Mouse (Mus musculus) hindbrain, embryonic 10.5 days (tissue): ENCODE results near the gene Prap1. TPM values are rescaled to one million over a fixed set of nuclear protein-coding genes. Genes with fewer than 3 reads are reported as not detected.

ENCODE experiments used
- DNase-seq: peaks from one replicate; pipeline ENCODE4 v3.0.0-alpha.2; 2017; ENCODE audit warnings: low spot score
- H3K27ac ChIP-seq: fragments of 300-500 bp; sonication (generic); 2 replicates; pipeline ENCODE4 v1.5.1; 2016; ENCODE audit warnings: mild to moderate bottlenecking, moderate library complexity
- H3K27me3 ChIP-seq: fragments of 300-500 bp; sonication (generic); 2 replicates; pipeline ENCODE4 v1.6.1; 2016; ENCODE audit warnings: mild to moderate bottlenecking; ENCODE audit not compliant: poor library complexity, insufficient read depth, severe bottlenecking
- H3K36me3 ChIP-seq: fragments of 300-500 bp; sonication (generic); 2 replicates; pipeline ENCODE4 v1.6.1; 2016; ENCODE audit warnings: mild to moderate bottlenecking, moderate library complexity
- H3K4me1 ChIP-seq: fragments of 300-500 bp; sonication (generic); replicated peaks from 2 replicates; pipeline ENCODE4 v1.6.1; 2016; ENCODE audit warnings: mild to moderate bottlenecking
- H3K4me3 ChIP-seq: fragments of 300-500 bp; sonication (generic); 2 replicates; pipeline ENCODE4 v1.5.1; 2016; ENCODE audit warnings: mild to moderate bottlenecking, moderate library complexity
- H3K9me3 ChIP-seq: fragments of 300-500 bp; sonication (generic); 2 replicates; pipeline ENCODE4 v1.6.1; 2016; ENCODE audit warnings: mild to moderate bottlenecking, moderate library complexity
- WGBS: fragments of 180-500 bp; shearing (Covaris S2); methylation state at CpG from one replicate; pipeline ENCODE4 v1.1.7; 2016; 5-methylcytosine and 5-hydroxymethylcytosine counted together
- polyA plus RNA-seq: library from polyadenylated mRNA; unstranded; fragments of >200 nt; fragmentation: Nextera tagmentation; extraction: Ambion mirVana; gene quantifications from 2 replicates; pipeline ENCODE4 v1.2.1, GENCODE M21; 2016

Gene Prap1
- polyA plus RNA-seq, 1 experiment from 2014 or later, result not detected

DNA sequence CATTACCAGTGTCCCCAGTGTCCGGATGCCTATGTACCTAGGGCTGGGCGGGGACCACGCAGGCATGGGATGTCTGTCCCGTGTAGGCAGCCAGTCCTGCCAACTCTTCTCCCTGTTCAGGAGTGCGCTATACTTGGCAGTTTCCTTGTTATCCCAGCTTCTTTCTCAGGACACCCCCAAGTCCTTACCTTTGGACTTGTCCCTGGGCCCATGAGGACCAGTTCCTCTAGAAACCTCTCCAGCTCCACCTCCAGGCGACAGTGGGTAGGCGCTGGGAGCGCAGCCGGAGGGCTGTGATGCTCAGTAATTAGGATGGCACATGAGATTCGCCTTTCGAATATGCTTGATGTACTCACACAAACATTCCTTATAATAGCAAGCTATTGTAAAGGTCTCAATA is 30.9 kb upstream of the Prap1 start:
- Histone ChIP-seq H3K4me1 (peaks cover 77% of the 10 kb centered on the region), H3K9me3 (no peaks in the 10 kb centered on the region), H3K36me3 (no peaks in the 10 kb centered on the region), H3K4me3 (peak overlapping the region; percentile 52), H3K27ac (peak overlapping the region; percentile 95), H3K27me3 (peaks cover 97% of the 10 kb centered on the region)
- WGBS, result 12% methylated on average over 11 of the region's 11 CpGs
- DNase-seq, result peak; percentile 63

DNA sequence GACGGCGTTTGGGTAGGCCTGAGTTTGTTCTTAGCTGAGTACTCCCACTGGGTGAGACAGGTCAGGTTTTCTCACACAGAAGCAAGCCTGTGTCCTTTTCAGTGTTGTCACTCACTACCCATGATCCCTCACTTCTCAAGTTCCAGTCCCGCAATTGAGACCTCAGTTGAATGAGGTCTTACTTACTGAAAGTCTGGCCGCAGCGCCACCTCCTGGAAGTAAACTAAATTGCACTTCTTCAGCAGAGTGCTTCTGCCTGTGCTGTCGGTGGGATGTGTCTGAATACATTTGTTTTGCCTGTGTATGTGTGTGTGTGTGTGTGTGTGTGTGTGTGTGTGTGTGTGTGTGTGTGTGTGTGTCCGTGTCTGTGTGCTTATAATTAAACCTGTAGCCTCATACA is 30.1 kb upstream of the Prap1 start:
- Histone ChIP-seq H3K27me3 (peaks cover 97% of the 10 kb centered on the region), H3K27ac (peak overlapping the region; percentile 95)

GRCm38 (mm10) chr7:140067397-140067796 is 25.8 kb upstream of the Prap1 start:
- 72% methylated on average over 6 of the region's 6 CpGs for WGBS
- Histone ChIP-seq H3K27me3 (peaks cover 86% of the 10 kb centered on the region), H3K9me3 (no peaks in the 10 kb centered on the region), H3K4me1 (peaks cover 34% of the 10 kb centered on the region), H3K27ac (no peak overlapping the region), H3K36me3 (no peaks in the 10 kb centered on the region), H3K4me3 (no peak overlapping the region)
- no peak for DNase-seq

More for the DNA sequence above, 30.1 kb upstream of the Prap1 start:
- Histone ChIP-seq H3K4me3 (no peak overlapping the region), H3K4me1 (peaks cover 69% of the 10 kb centered on the region), H3K36me3 (no peaks in the 10 kb centered on the region), H3K9me3 (no peaks in the 10 kb centered on the region)
- DNase-seq, result peak; percentile 79
- 18% methylated on average over 7 of the region's 7 CpGs for WGBS

- Histone ChIP-seq H3K4me1 (peaks cover 11% of the 10 kb centered on the region), H3K27ac (peak overlapping the region; percentile 78), H3K27me3 (peaks cover 66% of the 10 kb centered on the region), H3K9me3 (no peaks in the 10 kb centered on the region), H3K4me3 (peak overlapping the region; percentile 45), H3K36me3 (no peaks in the 10 kb centered on the region)
- peak; percentile 47 for DNase-seq
- 31% methylated on average over 39 of the region's 39 CpGs for WGBS
Measured at GRCm38 (mm10) chr7:140070042-140070711, 23.0 kb upstream of the Prap1 start.

- WGBS, result 80% methylated on average over 6 of the region's 6 CpGs
- no peak overlapping the region for H3K4me3 ChIP-seq
- no peaks in the 10 kb centered on the region for H3K36me3 ChIP-seq
- H3K27me3 ChIP-seq, result peaks cover 42% of the 10 kb centered on the region
- DNase-seq, result no peak
- no peaks in the 10 kb centered on the region for H3K9me3 ChIP-seq
- peaks cover 28% of the 10 kb centered on the region for H3K4me1 ChIP-seq
- H3K27ac ChIP-seq, result no peak overlapping the region
Measured at GRCm38 (mm10) chr7:140077698-140078097, 15.5 kb upstream of the Prap1 start.

GRCm38 (mm10) chr7:140078711-140079110 is 14.5 kb upstream of the Prap1 start:
- WGBS, result 7% methylated on average over 5 of the region's 5 CpGs
- Histone ChIP-seq H3K9me3 (no peaks in the 10 kb centered on the region), H3K36me3 (no peaks in the 10 kb centered on the region), H3K4me1 (peaks cover 32% of the 10 kb centered on the region), H3K4me3 (no peak overlapping the region), H3K27me3 (peaks cover 43% of the 10 kb centered on the region), H3K27ac (no peak overlapping the region)
- DNase-seq, result peak; percentile 74

DNA sequence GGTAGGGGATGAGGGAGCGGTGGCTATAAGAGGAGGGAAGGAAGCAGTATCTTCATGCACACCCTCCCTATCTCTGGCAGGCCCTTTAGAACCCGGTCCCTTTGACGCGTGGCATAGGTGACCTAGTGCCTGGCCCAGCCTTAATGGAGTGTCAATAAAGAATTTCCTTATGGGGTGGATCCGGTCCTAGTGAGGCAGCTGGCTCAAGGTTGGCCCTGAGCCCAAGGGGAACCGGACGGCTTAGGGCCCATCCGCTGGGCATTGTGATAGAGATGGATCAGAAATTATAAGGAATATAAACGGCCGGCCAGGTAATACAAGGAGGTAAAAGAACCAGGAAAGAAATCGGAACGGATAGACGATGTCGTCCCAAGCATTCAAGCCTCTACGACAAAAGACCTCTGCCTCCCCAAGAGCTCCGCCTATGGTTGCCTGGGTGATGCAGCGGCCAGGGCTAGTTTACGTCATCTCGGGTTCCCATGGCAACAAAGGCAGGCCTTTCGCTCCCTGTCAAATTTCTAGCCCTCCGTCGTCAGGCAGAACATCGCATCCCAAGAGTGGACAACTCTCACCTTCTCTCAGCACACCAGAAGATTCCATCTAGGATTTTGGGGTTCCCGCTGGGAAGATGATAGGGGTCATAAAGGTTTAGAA is 12.6 kb upstream of the Prap1 start:
- DNase-seq, result peak; percentile 91
- H3K27me3 ChIP-seq, result peaks cover 43% of the 10 kb centered on the region
- peak overlapping the region; percentile 82 for H3K27ac ChIP-seq
- H3K4me1 ChIP-seq, result peaks cover 32% of the 10 kb centered on the region
- H3K9me3 ChIP-seq, result no peaks in the 10 kb centered on the region
- WGBS, result 3% methylated on average over 24 of the region's 24 CpGs
- H3K4me3 ChIP-seq, result peak overlapping the region; percentile 48
- no peaks in the 10 kb centered on the region for H3K36me3 ChIP-seq

GRCm38 (mm10) chr7:140081408-140082241 is 11.6 kb upstream of the Prap1 start:
- Histone ChIP-seq H3K27ac (peak overlapping the region; percentile 56; the same call in 1 of the 2 replicates), H3K4me1 (peaks cover 32% of the 10 kb centered on the region), H3K4me3 (peak overlapping the region; percentile 48), H3K27me3 (peaks cover 43% of the 10 kb centered on the region), H3K9me3 (no peaks in the 10 kb centered on the region), H3K36me3 (no peaks in the 10 kb centered on the region)
- DNase-seq, result peak; percentile 10
- 16% methylated on average over 20 of the region's 20 CpGs for WGBS

DNA sequence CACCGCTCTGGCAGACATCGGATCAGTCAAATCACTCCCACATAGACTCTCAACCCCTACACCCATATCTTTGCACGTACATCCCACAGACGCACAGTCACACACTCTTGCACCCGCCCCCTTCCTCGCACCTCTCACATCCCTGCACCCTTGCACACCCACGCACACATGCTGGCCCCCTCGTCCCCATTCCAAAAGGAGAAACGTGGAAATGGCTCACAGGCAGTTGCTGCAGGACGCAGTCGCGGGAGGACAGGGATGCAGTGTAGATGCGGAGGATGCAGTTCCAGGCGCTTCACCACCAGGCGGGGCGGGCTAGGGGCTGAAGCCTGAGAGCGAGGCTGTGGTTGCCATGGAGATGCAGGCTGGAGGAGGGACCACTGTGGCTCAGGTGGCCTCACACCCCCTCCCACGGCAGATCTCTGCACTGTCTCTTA is 10.9 kb upstream of the Prap1 start, which contains the start of gene Caly:
Gene Caly (minus strand): TSS at position 307 of the 437 bp plus-strand sequence.
- peak; percentile 82 for DNase-seq
- 5% methylated on average over 18 of the region's 18 CpGs for WGBS
- H3K27ac ChIP-seq, result peak within 1 kb of the TSS; percentile 56; the same call in 1 of the 2 replicates
- H3K4me1 ChIP-seq, result peaks cover 32% of the 10 kb centered on the region
- H3K9me3 ChIP-seq, result no peaks in the 10 kb centered on the region
- peaks cover 43% of the 10 kb centered on the region for H3K27me3 ChIP-seq
- peak within 1 kb of the TSS; percentile 48 for H3K4me3 ChIP-seq
- H3K36me3 ChIP-seq, result no peaks in the 10 kb centered on the region

DNA sequence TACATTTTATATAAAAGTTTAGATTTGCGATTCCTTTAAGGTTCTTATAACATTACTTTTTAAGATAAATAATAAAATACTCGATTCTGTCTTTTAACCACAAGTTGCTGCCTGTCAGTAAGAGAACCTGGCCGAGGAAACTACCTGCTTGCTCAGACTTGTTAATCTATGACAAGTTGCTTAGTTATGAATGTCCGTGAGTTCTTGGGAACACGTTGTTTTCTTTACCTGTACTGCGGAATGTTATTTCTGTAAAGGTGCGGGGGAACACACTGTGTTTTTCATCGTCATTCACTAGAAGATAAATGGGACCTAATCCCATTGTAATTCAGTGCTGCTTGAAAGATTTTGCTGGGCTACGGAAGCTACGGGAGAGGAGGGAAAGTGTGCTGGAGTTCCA is 2.6 kb upstream of the Prap1 start:
- WGBS, result 83% methylated on average over 10 of the region's 10 CpGs
- Histone ChIP-seq H3K4me3 (no peak overlapping the region), H3K9me3 (no peaks in the 10 kb centered on the region), H3K27ac (no peak overlapping the region), H3K4me1 (0 out of 2 replicates have a peak, but pooled peaks cover 4% of the 10 kb centered on the region), H3K36me3 (no peaks in the 10 kb centered on the region), H3K27me3 (no peaks in the 10 kb centered on the region)
- DNase-seq, result no peak

DNA sequence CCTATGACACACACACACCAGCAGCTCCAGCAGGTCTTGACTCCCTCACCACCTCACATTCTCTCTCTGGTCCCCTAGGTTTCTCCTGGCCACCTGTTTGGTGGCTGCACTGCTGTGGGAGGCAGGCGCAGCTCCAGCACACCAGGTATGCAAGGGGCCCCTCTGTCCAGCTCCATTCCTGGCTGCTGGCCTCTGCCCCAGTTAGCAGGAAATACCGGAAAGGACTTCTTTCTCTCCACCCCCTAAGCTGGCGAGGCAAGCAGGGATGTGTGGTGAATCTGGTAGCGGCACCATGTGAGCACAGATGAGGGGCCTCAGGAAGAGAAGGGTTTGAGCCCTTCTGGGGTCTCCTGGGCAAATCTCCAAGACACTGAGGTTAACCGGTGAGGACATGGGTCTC is 1.8 kb downstream of the Prap1 start:
- Histone ChIP-seq H3K36me3 (no peaks in the 10 kb centered on the region), H3K9me3 (no peaks in the 10 kb centered on the region), H3K4me3 (no peak overlapping the region), H3K27ac (no peak overlapping the region), H3K4me1 (0 out of 2 replicates have a peak, but pooled peaks cover 4% of the 10 kb centered on the region), H3K27me3 (0 out of 2 replicates have a peak, but pooled peaks cover 2% of the 10 kb centered on the region)
- no peak for DNase-seq
- WGBS, result 67% methylated on average over 5 of the region's 5 CpGs

GRCm38 (mm10) chr7:140095556-140095955 is 2.4 kb downstream of the Prap1 start:
- no peaks in the 10 kb centered on the region for H3K36me3 ChIP-seq
- 0 out of 2 replicates have a peak, but pooled peaks cover 4% of the 10 kb centered on the region for H3K4me1 ChIP-seq
- no peak for DNase-seq
- H3K27ac ChIP-seq, result no peak overlapping the region
- H3K4me3 ChIP-seq, result no peak overlapping the region
- WGBS, result 70% methylated on average over 1 of the region's 1 CpGs
- H3K9me3 ChIP-seq, result no peaks in the 10 kb centered on the region
- 0 out of 2 replicates have a peak, but pooled peaks cover 3% of the 10 kb centered on the region for H3K27me3 ChIP-seq
